Mouse (Mus musculus): ENCODE data around the gene Tsc22d3.

- no peak for TF ChIP-seq CTCF (IDR thresholded peaks at IDR 0.05; ENCODE audit: control insufficient read depth, insufficient read depth, insufficient read length)
- no peak for TF ChIP-seq USF1 (IDR thresholded peaks at IDR 0.05; ENCODE audit: low read depth)
- TF ChIP-seq MAX (IDR thresholded peaks at IDR 0.05) = no peak
- TF ChIP-seq MYOG (IDR thresholded peaks at IDR 0.05; ENCODE audit: control insufficient read depth, extremely low read depth, insufficient read length) = no peak
Measured at GRCm38 (mm10) chrX:140535487-140535886, 65.0 kb downstream of the Tsc22d3 start.
